Comparison of ENCODE assay signal across 16 mouse cellular contexts in genomic region chr1:118968661-118969179, GRCm38 (mm10).
DNase-seq lines count a peak whose midpoint lies in the region; ATAC-seq and TF ChIP-seq lines count a peak whose summit lies in the region.
"Had no signal": no experiment of that assay in that cellular context is flagged by ENCODE, and none has a peak within 500 bp of the region (broad histone marks: within the 10 kb centered on the region; RNA-seq: fewer than 3 reads in every experiment).

No protein-coding gene starts in this region.

- no peak overlapping the region for H3K4me2 ChIP-seq in forebrain, embryonic 15.5 days (replicated peaks)
- no peak overlapping the region for H3K4me2 ChIP-seq in forebrain, embryonic 12.5 days
- no peak overlapping the region for H3K4me2 ChIP-seq in midbrain, embryonic 11.5 days
- no peak overlapping the region for H3K4me2 ChIP-seq in midbrain, postnatal 0 days (ENCODE audit: low read depth, low read length, poor library complexity, severe bottlenecking)
- H3K4me2 ChIP-seq: liver, embryonic 11.5 days had no signal

- no peaks in the 10 kb centered on the region for H3K9me3 ChIP-seq in forebrain, embryonic 15.5 days
- H3K9me3 ChIP-seq in forebrain, embryonic 12.5 days: peaks cover 6% of the 10 kb centered on the region; the same call in 1 of the 2 replicates
- H3K9me3 ChIP-seq in midbrain, embryonic 11.5 days (ENCODE audit: control insufficient read depth, low read length): 0 out of 2 replicates have a peak, but pooled peaks cover 2% of the 10 kb centered on the region
- peaks cover 13% of the 10 kb centered on the region for H3K9me3 ChIP-seq in midbrain, embryonic 10.5 days (replicated peaks)
- H3K9me3 ChIP-seq in midbrain, postnatal 0 days (ENCODE audit: low read length): no peaks in the 10 kb centered on the region

- H3K4me3 ChIP-seq in forebrain, embryonic 15.5 days: no peak overlapping the region
- H3K4me3 ChIP-seq in forebrain, embryonic 12.5 days (replicated peaks): no peak overlapping the region
- no peak overlapping the region for H3K4me3 ChIP-seq in midbrain, embryonic 11.5 days (ENCODE audit: low read depth, low read length)
- H3K4me3 ChIP-seq in midbrain, embryonic 10.5 days: no peak overlapping the region
- no peak overlapping the region for H3K4me3 ChIP-seq in midbrain, postnatal 0 days (ENCODE audit: low read depth, low read length)
- H3K4me3 ChIP-seq: gastrocnemius, adult 2 months had no signal

- H3K36me3 ChIP-seq in forebrain, embryonic 15.5 days: no peaks in the 10 kb centered on the region; the same call in 1 of the 2 replicates
- H3K36me3 ChIP-seq in forebrain, embryonic 12.5 days (replicated peaks): peaks cover 51% of the 10 kb centered on the region
- peaks cover 9% of the 10 kb centered on the region for H3K36me3 ChIP-seq in midbrain, embryonic 11.5 days (ENCODE audit: control insufficient read depth, insufficient read depth, low read length)
- peaks cover 68% of the 10 kb centered on the region for H3K36me3 ChIP-seq in midbrain, embryonic 10.5 days
- no peaks in the 10 kb centered on the region for H3K36me3 ChIP-seq in midbrain, postnatal 0 days (ENCODE audit: insufficient read depth, low read length)

- DNase-seq in midbrain, embryonic 11.5 days (ENCODE audit: low spot score, missing footprints): no peak
- no peak for DNase-seq in midbrain, embryonic 10.5 days (ENCODE audit: low spot score)
- no peak for DNase-seq in midbrain, postnatal 0 days (ENCODE audit: low spot score)
- DNase-seq in left cerebral cortex, adult 9 months (ENCODE audit: low spot score in 2 of 2): no peak
- DNase-seq: adrenal gland, postnatal 25 days; cerebellum, adult 8-10 months; forebrain, postnatal 0 days; gastrocnemius, adult 2 months; heart, adult 18-20 months; lung, adult 2 months; thymus, postnatal 36 days had no signal

- TF ChIP-seq CTCF in midbrain, postnatal 0 days (IDR thresholded peaks at IDR 0.05): no peak

- 74% methylated on average over 5 of the region's 5 CpGs for WGBS in forebrain, embryonic 15.5 days
- 82% methylated on average over 5 of the region's 5 CpGs for WGBS in forebrain, embryonic 12.5 days
- WGBS in midbrain, embryonic 11.5 days: 84% methylated on average over 5 of the region's 5 CpGs
- 72% methylated on average over 5 of the region's 5 CpGs for WGBS in midbrain, embryonic 10.5 days
- 68% methylated on average over 5 of the region's 5 CpGs for WGBS in midbrain, postnatal 0 days

- H3K4me1 ChIP-seq in forebrain, embryonic 15.5 days: no peaks in the 10 kb centered on the region
- H3K4me1 ChIP-seq in forebrain, embryonic 12.5 days: no peaks in the 10 kb centered on the region; the same call in 1 of the 2 replicates
- H3K4me1 ChIP-seq in midbrain, embryonic 11.5 days (ENCODE audit: control insufficient read depth, insufficient read depth, low read length): no peaks in the 10 kb centered on the region
- H3K4me1 ChIP-seq in midbrain, embryonic 10.5 days: no peaks in the 10 kb centered on the region
- 0 out of 2 replicates have a peak, but pooled peaks cover 2% of the 10 kb centered on the region for H3K4me1 ChIP-seq in midbrain, postnatal 0 days (ENCODE audit: insufficient read depth, low read length)

- H3K27ac ChIP-seq in forebrain, embryonic 15.5 days (replicated peaks): no peak overlapping the region
- H3K27ac ChIP-seq in forebrain, embryonic 12.5 days: no peak overlapping the region
- no peak overlapping the region for H3K27ac ChIP-seq in midbrain, embryonic 11.5 days (ENCODE audit: low read depth, low read length)
- H3K27ac ChIP-seq in midbrain, embryonic 10.5 days (replicated peaks): no peak overlapping the region
- no peak overlapping the region for H3K27ac ChIP-seq in midbrain, postnatal 0 days (ENCODE audit: low read depth, low read length)
- H3K27ac ChIP-seq: gastrocnemius, adult 2 months; macrophage had no signal

- no peak overlapping the region for H3K9ac ChIP-seq in forebrain, embryonic 15.5 days (replicated peaks)
- H3K9ac ChIP-seq in forebrain, embryonic 12.5 days: no peak overlapping the region
- H3K9ac ChIP-seq in midbrain, embryonic 11.5 days (ENCODE audit: low read length): no peak overlapping the region
- no peak overlapping the region for H3K9ac ChIP-seq in midbrain, postnatal 0 days (replicated peaks; ENCODE audit: low read length, poor library complexity, severe bottlenecking)
- H3K9ac ChIP-seq: forebrain, postnatal 0 days had no signal

- no peaks in the 10 kb centered on the region for H3K27me3 ChIP-seq in forebrain, embryonic 15.5 days
- no peaks in the 10 kb centered on the region for H3K27me3 ChIP-seq in forebrain, embryonic 12.5 days
- no peaks in the 10 kb centered on the region for H3K27me3 ChIP-seq in midbrain, embryonic 11.5 days (ENCODE audit: control insufficient read depth, insufficient read depth, low read length)
- no peaks in the 10 kb centered on the region for H3K27me3 ChIP-seq in midbrain, embryonic 10.5 days (ENCODE audit: low read depth, poor library complexity, severe bottlenecking)
- H3K27me3 ChIP-seq in midbrain, postnatal 0 days (ENCODE audit: insufficient read depth, low read length): no peaks in the 10 kb centered on the region

- 0 out of 2 replicates have a peak, but pooled peaks have one; percentile 36 for ATAC-seq in forebrain, embryonic 15.5 days (replicated peaks)
- no peak for ATAC-seq in forebrain, embryonic 12.5 days (ENCODE audit: low FRiP score)
- 0 out of 2 replicates have a peak, but pooled peaks have one; percentile 48 for ATAC-seq in midbrain, embryonic 11.5 days (ENCODE audit: low FRiP score)
- peak; percentile 68 to 76 for ATAC-seq in hematopoietic stem cell, adult 5-6 weeks (replicated peaks in 1 of 2; ENCODE audit: insufficient read depth in 1 of 2, low FRiP score in 2 of 2, low TSS enrichment in 1 of 2, low read depth in 1 of 2, poor library complexity in 2 of 2, severe bottlenecking in 2 of 2)
- ATAC-seq in midbrain, postnatal 0 days (ENCODE audit: low FRiP score): peak; percentile 25; the same call in 1 of the 2 replicates
- ATAC-seq: forebrain, postnatal 0 days had no signal
